Mouse (Mus musculus) MEL (cell line): ENCODE results near the gene Stk39. TPM values are rescaled to one million over a fixed set of nuclear protein-coding genes. Genes with fewer than 3 reads are reported as not detected.

Experiments
- DNase-seq: peaks from one replicate; pipeline ENCODE4 v3.0.0; 2011; ENCODE audit warnings: low read depth, low spot score
- H3K27ac ChIP-seq: 2 replicates; pipeline ENCODE4 v1.5.1; 2012; ENCODE audit warnings: low read depth, mild to moderate bottlenecking, control low read depth, low read length, moderate library complexity; ENCODE audit not compliant: control insufficient read depth
- H3K27me3 ChIP-seq, 2 experiments: fragments of 150-350 bp in 1 of 2; sonication (generic) in 1 of 2; 2 replicates each; pipeline ENCODE4 v1.6.1; 2012; ENCODE audit warnings: low read length in 2 of 2, mild to moderate bottlenecking in 2 of 2, improper control_type of control experiment in 1 of 2, moderate library complexity in 1 of 2; ENCODE audit not compliant: insufficient read depth in 2 of 2, control insufficient read depth in 1 of 2
- H3K36me3 ChIP-seq, 2 experiments: 2 replicates each; pipeline ENCODE4 v1.6.1; 2012 to 2014; ENCODE audit warnings: low read length in 2 of 2, improper control_type of control experiment in 1 of 2, inconsistent platforms in 1 of 2, mild to moderate bottlenecking in 1 of 2; ENCODE audit not compliant: insufficient read depth in 2 of 2, control insufficient read depth in 1 of 2
- H3K4me1 ChIP-seq, 2 experiments: fragments of 150-350 bp in 1 of 2; sonication (generic) in 1 of 2; 2 replicates each; pipeline ENCODE4 v1.6.1; 2012; ENCODE audit warnings: low read length in 2 of 2, improper control_type of control experiment in 1 of 2, mild to moderate bottlenecking in 1 of 2; ENCODE audit not compliant: insufficient read depth in 2 of 2, control insufficient read depth in 1 of 2
- H3K4me3 ChIP-seq, 2 experiments: fragments of 150-350 bp in 1 of 2; sonication (generic) in 1 of 2; 2 replicates each; pipeline ENCODE4 v1.5.1; 2012; ENCODE audit warnings: low read depth in 2 of 2, low read length in 2 of 2, mild to moderate bottlenecking in 2 of 2, moderate library complexity in 2 of 2, control low read depth in 1 of 2, improper control_type of control experiment in 1 of 2; ENCODE audit not compliant: control insufficient read depth in 1 of 2, insufficient read depth in 1 of 2
- H3K79me2 ChIP-seq: 2 replicates; pipeline ENCODE4 v1.6.1; 2012; ENCODE audit warnings: mild to moderate bottlenecking, low read length, moderate library complexity; ENCODE audit not compliant: control insufficient read depth, poor library complexity, insufficient read depth
- H3K9ac ChIP-seq: 2 replicates; pipeline ENCODE4 v1.6.1; 2012; ENCODE audit warnings: low read depth, mild to moderate bottlenecking, control low read depth, low read length, moderate library complexity; ENCODE audit not compliant: control insufficient read depth, poor library complexity, severe bottlenecking
- H3K9me3 ChIP-seq: fragments of 150-350 bp; sonication (generic); replicated peaks from 2 replicates; pipeline ENCODE4 v1.6.1; 2012; ENCODE audit warnings: mild to moderate bottlenecking, low read length, improper control_type of control experiment, moderate library complexity; ENCODE audit not compliant: insufficient read depth
- CHD1 ChIP-seq: IDR thresholded peaks from 2 replicates; pipeline ENCODE4 v1.6.1; 2012; ENCODE audit warnings: low read depth, mild to moderate bottlenecking, inconsistent platforms, low read length, improper control_type of control experiment
- JUND ChIP-seq: IDR thresholded peaks from 2 replicates; pipeline ENCODE4 v1.6.1; 2011; ENCODE audit warnings: low read depth, mild to moderate bottlenecking, improper control_type of control experiment, low read length
- KAT2A ChIP-seq: conservative IDR thresholded peaks from 2 replicates; pipeline ENCODE4 v1.6.1; 2012; ENCODE audit warnings: low read depth, low read length, improper control_type of control experiment, inconsistent platforms
- MAFK ChIP-seq: IDR thresholded peaks from 2 replicates; pipeline ENCODE4 v1.6.1; 2011; ENCODE audit warnings: low read depth, mild to moderate bottlenecking, low read length, improper control_type of control experiment, borderline replicate concordance
- MAX ChIP-seq: IDR thresholded peaks from 2 replicates; pipeline ENCODE4 v1.6.1; 2011; ENCODE audit warnings: low read length, improper control_type of control experiment
- MAZ ChIP-seq: IDR thresholded peaks from 2 replicates; pipeline ENCODE4 v1.6.1; 2012; ENCODE audit warnings: low read depth, mild to moderate bottlenecking, inconsistent platforms, low read length, improper control_type of control experiment
- MXI1 ChIP-seq: IDR thresholded peaks from 2 replicates; pipeline ENCODE4 v1.6.1; 2011; ENCODE audit warnings: mild to moderate bottlenecking, low read depth, low read length, improper control_type of control experiment
- MYB ChIP-seq: IDR thresholded peaks from 2 replicates; pipeline ENCODE4 v1.6.1; 2011; ENCODE audit warnings: mild to moderate bottlenecking, low read depth, low read length, improper control_type of control experiment
- MYC ChIP-seq: IDR thresholded peaks from 2 replicates; pipeline ENCODE4 v1.6.1; 2011; ENCODE audit warnings: low read depth, mild to moderate bottlenecking, low read length, improper control_type of control experiment, moderate library complexity
- POLR2AphosphoS2 ChIP-seq: IDR thresholded peaks from 2 replicates; pipeline ENCODE4 v1.6.1; 2011; ENCODE audit warnings: low read length, improper control_type of control experiment
- POLR2AphosphoS5 ChIP-seq: IDR thresholded peaks from 2 replicates; pipeline ENCODE4 v1.6.1; 2012; ENCODE audit warnings: low read depth, borderline replicate concordance, mild to moderate bottlenecking, inconsistent platforms, low read length, moderate library complexity, mixed read lengths
- RAD21 ChIP-seq: IDR thresholded peaks from 2 replicates; pipeline ENCODE4 v1.6.1; 2011; ENCODE audit warnings: mild to moderate bottlenecking, low read depth, low read length, improper control_type of control experiment
- SIN3A ChIP-seq: IDR thresholded peaks from 2 replicates; pipeline ENCODE4 v1.6.1; 2012; ENCODE audit warnings: low read length, improper control_type of control experiment, inconsistent platforms
- SMC3 ChIP-seq: IDR thresholded peaks from 2 replicates; pipeline ENCODE4 v1.6.1; 2011; ENCODE audit warnings: low read depth, low read length, improper control_type of control experiment
- TAL1 ChIP-seq: IDR thresholded peaks from 2 replicates; pipeline ENCODE4 v1.6.1; 2012; ENCODE audit warnings: mild to moderate bottlenecking, inconsistent platforms, low read length, moderate library complexity, mixed read lengths
- TCF12 ChIP-seq: IDR thresholded peaks from 2 replicates; pipeline ENCODE4 v1.6.1; 2014; ENCODE audit warnings: low read depth, mild to moderate bottlenecking, inconsistent platforms, low read length, improper control_type of control experiment, moderate library complexity
- USF1 ChIP-seq: IDR thresholded peaks from 2 replicates; pipeline ENCODE4 v1.6.1; 2014; ENCODE audit warnings: low read depth, mild to moderate bottlenecking, inconsistent platforms, low read length, improper control_type of control experiment, moderate library complexity
- polyA plus RNA-seq, 2 experiments: library from polyadenylated mRNA; stranded (reverse) in 1 of 2; unstranded in 1 of 2; fragments of >175 nt in 1 of 2; fragments of >200 nt in 1 of 2; gene quantifications; 2 replicates each; pipeline versions ENCODE4 v1.2.1 to v1.2.4; 2012; ENCODE audit warnings: low replicate concordance in 2 of 2, low read depth in 1 of 2; ENCODE audit not compliant: insufficient read length in 2 of 2, insufficient read depth in 1 of 2, missing spikeins in 1 of 2
- total RNA-seq: library from RNA; depleted of rRNA; stranded (reverse); fragments of 300-350 nt; gene quantifications from 2 replicates; pipeline ENCODE4 v1.2.3, GENCODE M21; 2012

Gene Stk39
- total and polyA plus RNA-seq, 3 experiments = not detected

GRCm38 (mm10) chr2:68291895-68292294, 180.2 kb downstream of the Stk39 start:
- no peak for DNase-seq
- Histone ChIP-seq H3K4me1 (no peaks in the 10 kb centered on the region), H3K9ac (no peak overlapping the region), H3K4me3 (no peak overlapping the region), H3K27me3 (no peaks in the 10 kb centered on the region), H3K9me3 (no peaks in the 10 kb centered on the region), H3K27ac (no peak overlapping the region), H3K79me2 (no peaks in the 10 kb centered on the region)
- no peak for TF ChIP-seq JUND
- TF ChIP-seq, all 39 proteins: peak for 0
- H3K36me3 ChIP-seq = no peaks in the 10 kb centered on the region

DNA sequence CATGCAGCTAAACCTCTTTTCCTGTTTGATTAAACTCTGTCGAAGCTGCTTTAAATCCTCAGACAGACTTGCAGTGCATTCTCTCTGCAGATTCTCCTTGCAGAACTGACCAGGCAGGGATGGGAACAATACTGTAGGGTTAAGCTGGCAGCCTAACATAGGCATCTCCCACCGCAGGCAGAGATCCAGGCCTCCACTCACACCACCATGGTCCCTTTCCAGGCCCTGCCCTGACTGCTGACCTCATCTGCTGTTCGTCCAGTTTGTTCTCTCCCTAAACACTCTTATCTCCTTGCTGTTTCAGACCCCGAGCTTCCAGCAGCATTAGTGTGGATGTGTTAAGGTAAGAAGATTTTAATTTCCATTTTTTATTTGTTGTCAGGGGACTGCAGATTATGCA, 182.1 kb downstream of the Stk39 start:
- Histone ChIP-seq H3K36me3 (no peaks in the 10 kb centered on the region), H3K4me3 (no peak overlapping the region), H3K27ac (no peak overlapping the region), H3K4me1 (no peaks in the 10 kb centered on the region), H3K27me3 (no peaks in the 10 kb centered on the region), H3K79me2 (no peaks in the 10 kb centered on the region), H3K9me3 (no peaks in the 10 kb centered on the region), H3K9ac (no peak overlapping the region)
- no peak for DNase-seq
- TF ChIP-seq SIN3A = no peak
- no peak for TF ChIP-seq JUND
- TF ChIP-seq POLR2AphosphoS5 = no peak
- no peak for TF ChIP-seq POLR2AphosphoS2
- no peak for TF ChIP-seq MXI1
- TF ChIP-seq RAD21 = no peak
- no peak for TF ChIP-seq KAT2A
- TF ChIP-seq CHD1 = no peak
- no peak for TF ChIP-seq MAZ
- TF ChIP-seq TCF12 = no peak

- no peak for DNase-seq
- Histone ChIP-seq H3K4me1 (no peaks in the 10 kb centered on the region), H3K27ac (no peak overlapping the region), H3K36me3 (no peaks in the 10 kb centered on the region), H3K79me2 (no peaks in the 10 kb centered on the region), H3K9ac (no peak overlapping the region), H3K9me3 (no peaks in the 10 kb centered on the region), H3K4me3 (no peak overlapping the region), H3K27me3 (no peaks in the 10 kb centered on the region)
- TF ChIP-seq KAT2A (no peak), MAFK (no peak), MYC (no peak), SMC3 (no peak), TAL1 (no peak), MYB (no peak), MAX (no peak), POLR2AphosphoS2 (no peak), USF1 (no peak)
Observed at GRCm38 (mm10) chr2:68289177-68289576, 182.9 kb downstream of the Stk39 start.
